Mouse (Mus musculus) midbrain, embryonic 11.5 days (tissue): Measurements from ENCODE around the gene Dnaic1. TPM values are rescaled to one million over a fixed set of nuclear protein-coding genes. Genes with fewer than 3 reads are reported as not detected.

Experiments used
- ATAC-seq: fragments of 200-750 bp; cut with Nextera tagmentation; 2 replicates; pipeline ENCODE4 v1.8.0; 2017; ENCODE audit warnings: moderate TSS enrichment, moderate library complexity; ENCODE audit not compliant: low FRiP score
- DNase-seq: peaks from one replicate; pipeline ENCODE4 v3.0.0; 2015; ENCODE audit warnings: low spot score; ENCODE audit errors: missing footprints
- H3K27ac ChIP-seq: fragments of 300-500 bp; sonication (generic); 2 replicates; pipeline ENCODE4 v1.5.1; 2014; ENCODE audit warnings: low read depth, low read length
- H3K27me3 ChIP-seq: fragments of 300-500 bp; sonication (generic); 2 replicates; pipeline ENCODE4 v1.6.1; 2014; ENCODE audit warnings: mild to moderate bottlenecking, low read length, moderate library complexity, mixed read lengths; ENCODE audit not compliant: control insufficient read depth, insufficient read depth
- H3K36me3 ChIP-seq: fragments of 300-500 bp; sonication (generic); 2 replicates; pipeline ENCODE4 v1.6.1; 2014; ENCODE audit warnings: mild to moderate bottlenecking, low read length, moderate library complexity, mixed read lengths; ENCODE audit not compliant: control insufficient read depth, insufficient read depth
- H3K4me1 ChIP-seq: fragments of 300-500 bp; sonication (generic); 2 replicates; pipeline ENCODE4 v1.6.1; 2014; ENCODE audit warnings: low read length; ENCODE audit not compliant: control insufficient read depth, insufficient read depth
- H3K4me2 ChIP-seq: fragments of 300-500 bp; sonication (generic); 2 replicates; pipeline ENCODE4 v1.6.1; 2014; ENCODE audit warnings: mild to moderate bottlenecking, moderate library complexity
- H3K4me3 ChIP-seq: fragments of 300-500 bp; sonication (generic); 2 replicates; pipeline ENCODE4 v1.5.1; 2014; ENCODE audit warnings: low read depth, low read length
- H3K9ac ChIP-seq: fragments of 300-500 bp; sonication (generic); 2 replicates; pipeline ENCODE4 v1.6.1; 2014; ENCODE audit warnings: low read length
- H3K9me3 ChIP-seq: fragments of 300-500 bp; sonication (generic); 2 replicates; pipeline ENCODE4 v1.6.1; 2016; ENCODE audit warnings: low read length; ENCODE audit not compliant: control insufficient read depth
- WGBS: fragments of 180-500 bp; shearing (Covaris S2); extraction: QIAGEN DNeasy Blood & Tissue Kit; methylation state at CpG from one replicate; pipeline ENCODE4 v1.1.7; 2014; 5-methylcytosine and 5-hydroxymethylcytosine counted together
- polyA plus RNA-seq: library from polyadenylated mRNA; unstranded; fragments of >200 nt; fragmentation: Nextera tagmentation; extraction: Ambion mirVana; gene quantifications from 2 replicates; pipeline ENCODE4 v1.2.1, GENCODE M21; 2014

The Dnaic1 gene
- polyA plus RNA-seq, 1 experiment from 2014 or later: 1.9 TPM

DNA sequence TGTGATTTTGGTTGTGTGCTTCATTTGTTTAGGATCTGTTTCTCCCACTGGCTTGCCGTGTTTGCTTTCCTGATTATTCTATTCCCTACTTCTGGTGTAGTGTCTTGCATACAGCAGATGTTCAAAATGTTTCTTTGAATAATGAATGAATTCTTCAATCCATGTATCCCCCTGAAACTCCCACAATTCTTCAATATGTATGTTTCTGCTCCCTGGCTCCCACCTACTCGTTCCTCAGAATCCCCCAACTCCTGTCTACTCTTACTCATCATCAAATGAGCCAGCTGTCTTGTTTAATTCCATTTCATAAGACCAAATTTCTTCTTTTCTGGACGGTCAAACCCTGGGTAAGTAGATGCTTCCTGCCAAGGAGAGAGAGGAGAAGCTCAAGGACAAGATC is 12.5 kb upstream of the Dnaic1 start:
- Histone ChIP-seq H3K4me2 (no peak overlapping the region), H3K9me3 (no peaks in the 10 kb centered on the region), H3K27me3 (no peaks in the 10 kb centered on the region), H3K9ac (no peak overlapping the region), H3K4me1 (peaks cover 8% of the 10 kb centered on the region; the same call in 1 of the 2 replicates), H3K4me3 (no peak overlapping the region), H3K27ac (no peak overlapping the region), H3K36me3 (no peaks in the 10 kb centered on the region)
- DNase-seq (no peak), ATAC-seq (no peak)
- WGBS: 70% methylated on average over 3 of the region's 3 CpGs

DNA sequence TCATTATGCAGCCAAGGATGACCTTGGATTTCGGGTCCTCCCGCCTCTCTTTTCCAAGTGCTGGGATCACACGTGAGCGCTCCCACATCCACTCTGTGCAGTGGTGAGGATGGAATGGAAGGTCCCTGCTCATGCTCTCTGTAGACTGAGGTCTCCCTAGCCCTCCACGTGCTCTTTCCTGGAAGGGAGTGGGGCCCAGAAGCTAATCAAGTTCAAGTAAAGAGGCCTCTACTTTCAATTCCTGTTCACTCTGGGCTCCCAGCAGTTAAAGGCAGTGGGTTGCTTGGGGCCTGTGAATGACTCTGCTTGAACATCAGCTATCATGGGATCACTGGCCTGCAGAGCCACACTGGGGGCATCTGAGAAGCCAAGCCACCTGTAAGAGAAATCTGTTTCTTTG is 6.3 kb upstream of the Dnaic1 start:
- Histone ChIP-seq H3K9me3 (no peaks in the 10 kb centered on the region), H3K27ac (no peak overlapping the region), H3K4me3 (no peak overlapping the region), H3K27me3 (no peaks in the 10 kb centered on the region), H3K36me3 (no peaks in the 10 kb centered on the region), H3K9ac (no peak overlapping the region), H3K4me2 (no peak overlapping the region), H3K4me1 (peaks cover 18% of the 10 kb centered on the region)
- 88% methylated on average over 5 of the region's 5 CpGs for WGBS
- ATAC-seq (no peak), DNase-seq (no peak)

DNA sequence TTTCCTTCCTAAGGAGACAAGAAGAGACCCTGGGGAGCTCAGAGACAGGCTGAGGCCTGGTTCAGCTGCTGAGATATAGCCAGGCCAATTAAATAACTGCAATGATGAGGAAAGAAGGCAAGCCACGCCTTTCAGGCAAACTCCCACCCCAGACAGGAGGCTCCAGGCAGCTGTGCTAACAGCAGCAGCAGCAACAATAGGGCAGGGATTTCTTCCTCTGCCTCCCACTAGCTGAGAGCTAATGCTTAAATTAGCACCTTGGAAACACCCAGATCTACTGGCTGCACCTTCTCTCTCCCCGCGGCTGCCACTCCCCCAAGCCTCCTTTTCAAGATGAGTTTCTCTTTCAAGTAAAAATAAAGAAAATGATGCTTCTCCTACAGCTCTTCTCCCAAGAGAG is 3.5 kb upstream of the Dnaic1 start:
- Histone ChIP-seq H3K27ac (no peak overlapping the region; the same call in 1 of the 2 replicates), H3K9ac (no peak overlapping the region), H3K9me3 (no peaks in the 10 kb centered on the region), H3K4me3 (no peak overlapping the region), H3K27me3 (no peaks in the 10 kb centered on the region), H3K4me1 (peaks cover 25% of the 10 kb centered on the region), H3K4me2 (no peak overlapping the region), H3K36me3 (no peaks in the 10 kb centered on the region)
- DNase-seq: no peak
- no peak for ATAC-seq
- 8% methylated on average over 3 of the region's 3 CpGs for WGBS

DNA sequence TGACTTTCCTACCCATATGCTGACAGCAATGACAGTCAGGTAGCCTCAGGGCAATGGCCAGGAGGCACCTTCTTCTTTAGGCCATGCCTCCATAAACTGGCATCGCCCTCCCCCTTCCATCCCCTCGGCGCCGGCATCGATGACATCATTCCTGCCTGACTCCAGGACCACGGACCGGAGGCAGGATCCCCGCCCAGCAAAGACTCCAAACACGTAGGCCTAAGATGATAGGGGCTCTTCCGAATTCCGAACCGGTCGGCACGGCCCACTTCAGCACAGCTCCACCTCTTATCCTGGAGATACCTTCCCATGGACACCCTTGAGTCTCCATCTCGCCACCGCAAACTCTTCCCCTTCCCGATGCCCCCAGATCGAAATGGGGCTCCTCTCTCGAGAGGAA is 1.3 kb upstream of the Dnaic1 start:
- Histone ChIP-seq H3K27me3 (no peaks in the 10 kb centered on the region), H3K27ac (peak overlapping the region; percentile 62), H3K9ac (peak overlapping the region; percentile 59), H3K4me2 (peak overlapping the region; percentile 73), H3K36me3 (no peaks in the 10 kb centered on the region), H3K4me3 (peak overlapping the region; percentile 60), H3K4me1 (peaks cover 25% of the 10 kb centered on the region), H3K9me3 (no peaks in the 10 kb centered on the region)
- DNase-seq (peak; percentile 88), ATAC-seq (no peak)
- WGBS: 5% methylated on average over 19 of the region's 19 CpGs

DNA sequence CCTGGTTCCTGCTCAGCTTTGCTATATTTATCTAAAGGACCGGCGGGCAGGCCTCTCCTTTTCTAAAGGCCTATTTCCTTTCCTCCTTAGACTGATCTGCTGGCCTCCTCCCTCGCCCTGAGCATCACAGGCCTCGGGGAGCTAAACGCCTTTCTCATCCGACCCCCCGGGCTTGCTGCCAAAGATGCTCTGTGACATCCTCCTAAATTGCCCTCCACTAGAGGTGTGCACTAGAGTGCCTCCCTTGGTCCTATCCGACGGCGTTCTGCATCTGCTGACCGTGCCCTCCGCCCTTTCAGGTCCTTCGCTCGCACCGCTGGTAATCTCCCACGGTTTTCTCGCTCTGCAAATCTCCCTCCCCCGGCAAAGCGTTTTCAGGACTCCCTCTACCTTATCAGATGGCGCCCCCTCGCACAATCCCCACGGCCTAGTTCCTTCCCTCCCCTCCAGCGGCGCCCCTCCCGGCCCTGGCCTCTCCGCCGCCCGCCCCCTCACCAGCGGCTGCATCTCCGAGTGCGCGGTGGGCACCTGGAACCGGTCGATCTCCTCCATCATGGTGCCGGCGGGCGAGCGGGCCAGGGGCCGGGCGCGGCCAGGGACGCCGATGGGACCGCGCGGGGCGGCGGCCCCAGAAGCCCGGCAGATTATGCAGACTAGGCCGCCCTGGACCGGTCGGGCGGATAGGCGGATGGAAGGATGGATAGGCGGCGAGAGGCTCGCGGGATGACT is 729 bp upstream of the Dnaic1 start:
- WGBS: under 1% methylated on average over 58 of the region's 58 CpGs
- H3K27ac ChIP-seq: peak overlapping the region; percentile 62
- H3K4me2 ChIP-seq: peak overlapping the region; percentile 73
- H3K9me3 ChIP-seq: no peaks in the 10 kb centered on the region
- DNase-seq (peak; percentile 95), ATAC-seq (peak; percentile 10; the same call in 1 of the 2 replicates)
- no peaks in the 10 kb centered on the region for H3K36me3 ChIP-seq
- H3K4me3 ChIP-seq: peak overlapping the region; percentile 60
- H3K4me1 ChIP-seq: peaks cover 25% of the 10 kb centered on the region
- H3K9ac ChIP-seq: peak overlapping the region; percentile 59
- no peaks in the 10 kb centered on the region for H3K27me3 ChIP-seq

DNA sequence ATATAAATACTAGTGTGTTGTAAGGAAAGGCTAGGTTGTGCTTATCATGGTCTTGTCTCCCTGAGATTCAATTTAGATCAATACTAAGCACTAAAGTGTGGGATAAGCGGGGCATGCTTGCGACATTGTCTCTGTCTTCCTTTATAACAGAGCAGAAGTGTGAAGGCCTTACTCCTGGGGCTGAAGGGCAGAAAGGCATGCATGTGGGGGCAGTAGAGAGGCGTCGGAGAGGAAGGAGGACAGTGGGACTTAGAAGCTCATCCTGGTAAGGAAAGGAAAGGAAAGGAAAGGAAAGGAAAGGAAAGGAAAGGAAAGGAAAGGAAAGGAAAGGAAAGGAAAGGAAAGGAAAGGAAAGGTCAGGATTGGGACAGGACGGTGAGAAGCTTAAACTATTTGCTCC is 1.9 kb downstream of the Dnaic1 start:
- Histone ChIP-seq H3K4me2 (no peak overlapping the region), H3K27ac (no peak overlapping the region), H3K9me3 (no peaks in the 10 kb centered on the region), H3K27me3 (no peaks in the 10 kb centered on the region), H3K4me3 (no peak overlapping the region), H3K4me1 (peaks cover 18% of the 10 kb centered on the region), H3K9ac (no peak overlapping the region), H3K36me3 (no peaks in the 10 kb centered on the region)
- DNase-seq: no peak
- WGBS: 31% methylated on average over 5 of the region's 5 CpGs
- ATAC-seq: no peak

DNA sequence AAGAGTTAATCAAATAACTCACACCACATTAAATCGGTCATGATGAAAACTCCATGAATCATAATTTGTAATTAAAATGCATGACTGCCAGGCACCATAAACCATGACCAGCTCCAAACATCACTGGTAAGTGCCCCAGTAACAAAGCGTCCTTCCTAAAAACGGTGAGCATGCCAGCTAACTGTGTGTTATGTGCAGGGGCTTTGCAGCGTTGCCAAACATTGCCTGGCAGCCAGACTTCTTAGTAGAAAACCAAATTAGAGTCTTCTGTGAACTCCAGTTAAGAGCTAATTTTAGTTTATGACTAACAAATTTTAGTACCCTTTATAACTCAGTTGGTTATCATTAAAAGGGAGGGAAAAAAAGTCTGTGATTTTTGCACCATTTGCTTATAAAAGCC is 3.9 kb downstream of the Dnaic1 start:
- no peak for ATAC-seq
- Histone ChIP-seq H3K4me2 (no peak overlapping the region), H3K4me3 (no peak overlapping the region), H3K27ac (no peak overlapping the region), H3K9me3 (no peaks in the 10 kb centered on the region), H3K27me3 (no peaks in the 10 kb centered on the region), H3K9ac (no peak overlapping the region), H3K4me1 (peaks cover 6% of the 10 kb centered on the region), H3K36me3 (no peaks in the 10 kb centered on the region)
- 75% methylated on average over 4 of the region's 4 CpGs for WGBS
- DNase-seq: no peak

DNA sequence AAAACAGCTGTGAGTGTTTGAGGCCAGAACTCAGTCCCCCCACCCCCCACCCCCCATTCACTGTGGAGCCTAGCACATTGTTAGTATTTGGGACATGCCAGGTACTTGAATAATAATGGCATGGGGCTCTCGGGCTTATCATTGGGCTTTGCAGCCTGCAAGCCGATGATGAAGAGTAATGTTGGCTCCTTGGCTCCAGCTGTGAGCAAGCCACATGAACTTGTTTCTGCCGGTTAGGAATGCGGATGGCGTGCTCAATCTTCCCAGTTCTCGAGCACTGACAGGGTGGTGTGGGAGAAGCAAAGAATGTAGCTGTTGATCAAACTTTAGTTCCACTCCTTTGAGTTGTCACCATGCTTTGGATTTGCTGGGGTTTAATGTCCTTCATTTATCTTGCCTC is 6.3 kb downstream of the Dnaic1 start:
- no peak for ATAC-seq
- no peaks in the 10 kb centered on the region for H3K27me3 ChIP-seq
- H3K9me3 ChIP-seq: no peaks in the 10 kb centered on the region
- no peaks in the 10 kb centered on the region for H3K4me1 ChIP-seq
- no peak overlapping the region for H3K27ac ChIP-seq
- no peak overlapping the region for H3K9ac ChIP-seq
- DNase-seq: no peak
- no peak overlapping the region for H3K4me2 ChIP-seq
- no peaks in the 10 kb centered on the region for H3K36me3 ChIP-seq
- H3K4me3 ChIP-seq: no peak overlapping the region
- 57% methylated on average over 6 of the region's 6 CpGs for WGBS

DNA sequence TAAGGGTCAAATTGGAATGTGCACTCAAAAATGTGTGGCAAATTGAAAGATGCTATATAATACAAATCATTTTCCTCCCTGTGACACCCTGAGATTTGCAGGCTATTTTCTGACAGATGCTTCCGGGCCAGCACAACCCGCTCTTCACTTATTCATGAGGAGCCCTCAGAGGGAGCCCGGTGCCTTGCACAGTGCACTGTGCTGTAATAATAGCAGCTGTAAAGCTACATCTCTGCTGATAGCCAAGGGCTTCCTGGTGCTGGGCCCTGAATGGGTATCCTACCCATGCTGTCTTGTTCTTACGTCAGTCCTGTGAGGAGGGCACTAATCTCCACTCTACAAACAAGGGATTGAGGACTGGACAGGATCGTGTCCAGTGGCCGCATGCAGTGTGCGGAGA is 13.8 kb downstream of the Dnaic1 start:
- 0 out of 2 replicates have a peak, but pooled peaks have one; percentile 22 for ATAC-seq
- no peak overlapping the region for H3K4me2 ChIP-seq
- no peak for DNase-seq

More for the DNA sequence above, 13.8 kb downstream of the Dnaic1 start:
- H3K27ac ChIP-seq: no peak overlapping the region
- H3K9ac ChIP-seq: no peak overlapping the region
- no peaks in the 10 kb centered on the region for H3K36me3 ChIP-seq
- 75% methylated on average over 7 of the region's 7 CpGs for WGBS
- no peaks in the 10 kb centered on the region for H3K27me3 ChIP-seq
- H3K4me1 ChIP-seq: no peaks in the 10 kb centered on the region
- no peaks in the 10 kb centered on the region for H3K9me3 ChIP-seq
- H3K4me3 ChIP-seq: no peak overlapping the region
